Mouse (Mus musculus) MEL (cell line): ENCODE results near the gene Rgl1. TPM values are rescaled to one million over a fixed set of nuclear protein-coding genes. Genes with fewer than 3 reads are reported as not detected.

ENCODE experiments used
- DNase-seq: peaks from one replicate; pipeline ENCODE4 v3.0.0; 2011; ENCODE audit warnings: low read depth, low spot score
- H3K27ac ChIP-seq: 2 replicates; pipeline ENCODE4 v1.5.1; 2012; ENCODE audit warnings: low read depth, mild to moderate bottlenecking, control low read depth, low read length, moderate library complexity; ENCODE audit not compliant: control insufficient read depth
- H3K27me3 ChIP-seq, 2 experiments: fragments of 150-350 bp in 1 of 2; sonication (generic) in 1 of 2; 2 replicates each; pipeline ENCODE4 v1.6.1; 2012; ENCODE audit warnings: low read length in 2 of 2, mild to moderate bottlenecking in 2 of 2, improper control_type of control experiment in 1 of 2, moderate library complexity in 1 of 2; ENCODE audit not compliant: insufficient read depth in 2 of 2, control insufficient read depth in 1 of 2
- H3K36me3 ChIP-seq, 2 experiments: 2 replicates each; pipeline ENCODE4 v1.6.1; 2012 to 2014; ENCODE audit warnings: low read length in 2 of 2, improper control_type of control experiment in 1 of 2, inconsistent platforms in 1 of 2, mild to moderate bottlenecking in 1 of 2; ENCODE audit not compliant: insufficient read depth in 2 of 2, control insufficient read depth in 1 of 2
- H3K4me1 ChIP-seq, 2 experiments: fragments of 150-350 bp in 1 of 2; sonication (generic) in 1 of 2; 2 replicates each; pipeline ENCODE4 v1.6.1; 2012; ENCODE audit warnings: low read length in 2 of 2, improper control_type of control experiment in 1 of 2, mild to moderate bottlenecking in 1 of 2; ENCODE audit not compliant: insufficient read depth in 2 of 2, control insufficient read depth in 1 of 2
- H3K4me3 ChIP-seq, 2 experiments: fragments of 150-350 bp in 1 of 2; sonication (generic) in 1 of 2; 2 replicates each; pipeline ENCODE4 v1.5.1; 2012; ENCODE audit warnings: low read depth in 2 of 2, low read length in 2 of 2, mild to moderate bottlenecking in 2 of 2, moderate library complexity in 2 of 2, control low read depth in 1 of 2, improper control_type of control experiment in 1 of 2; ENCODE audit not compliant: control insufficient read depth in 1 of 2, insufficient read depth in 1 of 2
- H3K79me2 ChIP-seq: 2 replicates; pipeline ENCODE4 v1.6.1; 2012; ENCODE audit warnings: mild to moderate bottlenecking, low read length, moderate library complexity; ENCODE audit not compliant: control insufficient read depth, poor library complexity, insufficient read depth
- H3K9ac ChIP-seq: 2 replicates; pipeline ENCODE4 v1.6.1; 2012; ENCODE audit warnings: low read depth, mild to moderate bottlenecking, control low read depth, low read length, moderate library complexity; ENCODE audit not compliant: control insufficient read depth, poor library complexity, severe bottlenecking
- H3K9me3 ChIP-seq: fragments of 150-350 bp; sonication (generic); replicated peaks from 2 replicates; pipeline ENCODE4 v1.6.1; 2012; ENCODE audit warnings: mild to moderate bottlenecking, low read length, improper control_type of control experiment, moderate library complexity; ENCODE audit not compliant: insufficient read depth
- BHLHE40 ChIP-seq: IDR thresholded peaks from 2 replicates; pipeline ENCODE4 v1.6.1; 2012; ENCODE audit warnings: low read depth, mild to moderate bottlenecking, inconsistent platforms, low read length, improper control_type of control experiment, borderline replicate concordance
- CHD1 ChIP-seq: IDR thresholded peaks from 2 replicates; pipeline ENCODE4 v1.6.1; 2012; ENCODE audit warnings: low read depth, mild to moderate bottlenecking, inconsistent platforms, low read length, improper control_type of control experiment
- CHD2 ChIP-seq: IDR thresholded peaks from 2 replicates; pipeline ENCODE4 v1.6.1; 2011; ENCODE audit warnings: low read length, improper control_type of control experiment
- CTCF ChIP-seq, 3 experiments: IDR thresholded peaks in 2 of 3; conservative IDR thresholded peaks in 1 of 3; 2 replicates each; pipeline ENCODE4 v1.5.1; 2011 to 2012; ENCODE audit warnings: low read length in 3 of 3, low read depth in 2 of 3, mild to moderate bottlenecking in 2 of 3, improper control_type of control experiment in 1 of 3, inconsistent platforms in 1 of 3, mixed read lengths in 1 of 3, moderate library complexity in 1 of 3; ENCODE audit not compliant: control insufficient read depth in 1 of 3, insufficient read depth in 1 of 3, poor library complexity in 1 of 3, severe bottlenecking in 1 of 3
- E2F4 ChIP-seq: IDR thresholded peaks from 2 replicates; pipeline ENCODE4 v1.6.1; 2011; ENCODE audit warnings: low read depth, low read length, improper control_type of control experiment, borderline replicate concordance
- EP300 ChIP-seq, 2 experiments: IDR thresholded peaks; 2 replicates each; pipeline ENCODE4 v1.6.1; 2011; ENCODE audit warnings: improper control_type of control experiment in 2 of 2, low read length in 2 of 2, low read depth in 1 of 2, mild to moderate bottlenecking in 1 of 2
- ETS1 ChIP-seq: IDR thresholded peaks from 2 replicates; pipeline ENCODE4 v1.6.1; 2012; ENCODE audit warnings: low read depth, mild to moderate bottlenecking, inconsistent platforms, low read length, improper control_type of control experiment, moderate library complexity
- GABPA ChIP-seq: IDR thresholded peaks from 2 replicates; pipeline ENCODE4 v1.6.1; 2012; ENCODE audit warnings: low read depth, mild to moderate bottlenecking, inconsistent platforms, low read length, improper control_type of control experiment, moderate library complexity
- GATA1 ChIP-seq: IDR thresholded peaks from 2 replicates; pipeline ENCODE4 v1.6.1; 2011; ENCODE audit warnings: low read depth, low read length, improper control_type of control experiment
- HCFC1 ChIP-seq: IDR thresholded peaks from 2 replicates; pipeline ENCODE4 v1.6.1; 2012; ENCODE audit warnings: low read depth, mild to moderate bottlenecking, inconsistent platforms, low read length, improper control_type of control experiment, moderate library complexity
- JUND ChIP-seq: IDR thresholded peaks from 2 replicates; pipeline ENCODE4 v1.6.1; 2011; ENCODE audit warnings: low read depth, mild to moderate bottlenecking, improper control_type of control experiment, low read length
- KAT2A ChIP-seq: conservative IDR thresholded peaks from 2 replicates; pipeline ENCODE4 v1.6.1; 2012; ENCODE audit warnings: low read depth, low read length, improper control_type of control experiment, inconsistent platforms
- MAFK ChIP-seq: IDR thresholded peaks from 2 replicates; pipeline ENCODE4 v1.6.1; 2011; ENCODE audit warnings: low read depth, mild to moderate bottlenecking, low read length, improper control_type of control experiment, borderline replicate concordance
- MAX ChIP-seq: IDR thresholded peaks from 2 replicates; pipeline ENCODE4 v1.6.1; 2011; ENCODE audit warnings: low read length, improper control_type of control experiment
- MAZ ChIP-seq: IDR thresholded peaks from 2 replicates; pipeline ENCODE4 v1.6.1; 2012; ENCODE audit warnings: low read depth, mild to moderate bottlenecking, inconsistent platforms, low read length, improper control_type of control experiment
- MEF2A ChIP-seq: IDR thresholded peaks from 2 replicates; pipeline ENCODE4 v1.6.1; 2014; ENCODE audit warnings: low read depth, mild to moderate bottlenecking, inconsistent platforms, low read length, improper control_type of control experiment; ENCODE audit not compliant: poor library complexity, insufficient replicate concordance, severe bottlenecking; ENCODE audit errors: extremely low read depth
- MYB ChIP-seq: IDR thresholded peaks from 2 replicates; pipeline ENCODE4 v1.6.1; 2011; ENCODE audit warnings: mild to moderate bottlenecking, low read depth, low read length, improper control_type of control experiment
- MYC ChIP-seq: IDR thresholded peaks from 2 replicates; pipeline ENCODE4 v1.6.1; 2011; ENCODE audit warnings: low read depth, mild to moderate bottlenecking, low read length, improper control_type of control experiment, moderate library complexity
- NELFE ChIP-seq: IDR thresholded peaks from 2 replicates; pipeline ENCODE4 v1.6.1; 2011; ENCODE audit warnings: low read depth, low read length, improper control_type of control experiment
- NRF1 ChIP-seq: IDR thresholded peaks from 2 replicates; pipeline ENCODE4 v1.6.1; 2014; ENCODE audit warnings: low read depth, mild to moderate bottlenecking, inconsistent platforms, low read length, improper control_type of control experiment, moderate library complexity; ENCODE audit not compliant: poor library complexity, insufficient read depth, severe bottlenecking
- POLR2AphosphoS5 ChIP-seq: IDR thresholded peaks from 2 replicates; pipeline ENCODE4 v1.6.1; 2012; ENCODE audit warnings: low read depth, borderline replicate concordance, mild to moderate bottlenecking, inconsistent platforms, low read length, moderate library complexity, mixed read lengths
- RCOR1 ChIP-seq: IDR thresholded peaks from 2 replicates; pipeline ENCODE4 v1.6.1; 2012; ENCODE audit warnings: low read depth, mild to moderate bottlenecking, inconsistent platforms, low read length, improper control_type of control experiment
- SIN3A ChIP-seq: IDR thresholded peaks from 2 replicates; pipeline ENCODE4 v1.6.1; 2012; ENCODE audit warnings: low read length, improper control_type of control experiment, inconsistent platforms
- TCF12 ChIP-seq: IDR thresholded peaks from 2 replicates; pipeline ENCODE4 v1.6.1; 2014; ENCODE audit warnings: low read depth, mild to moderate bottlenecking, inconsistent platforms, low read length, improper control_type of control experiment, moderate library complexity
- USF1 ChIP-seq: IDR thresholded peaks from 2 replicates; pipeline ENCODE4 v1.6.1; 2014; ENCODE audit warnings: low read depth, mild to moderate bottlenecking, inconsistent platforms, low read length, improper control_type of control experiment, moderate library complexity
- ZMIZ1 ChIP-seq: IDR thresholded peaks from 2 replicates; pipeline ENCODE4 v1.6.1; 2012; ENCODE audit warnings: low read depth, mild to moderate bottlenecking, inconsistent platforms, low read length, improper control_type of control experiment, moderate library complexity
- ZNF384 ChIP-seq: IDR thresholded peaks from 2 replicates; pipeline ENCODE4 v1.6.1; 2012; ENCODE audit warnings: low read depth, mild to moderate bottlenecking, inconsistent platforms, low read length, improper control_type of control experiment
- polyA plus RNA-seq, 2 experiments: library from polyadenylated mRNA; stranded (reverse) in 1 of 2; unstranded in 1 of 2; fragments of >175 nt in 1 of 2; fragments of >200 nt in 1 of 2; gene quantifications; 2 replicates each; pipeline versions ENCODE4 v1.2.1 to v1.2.4; 2012; ENCODE audit warnings: low replicate concordance in 2 of 2, low read depth in 1 of 2; ENCODE audit not compliant: insufficient read length in 2 of 2, insufficient read depth in 1 of 2, missing spikeins in 1 of 2
- total RNA-seq: library from RNA; depleted of rRNA; stranded (reverse); fragments of 300-350 nt; gene quantifications from 2 replicates; pipeline ENCODE4 v1.2.3, GENCODE M21; 2012

The Rgl1 gene
- total and polyA plus RNA-seq, 3 experiments = 0.12 to 0.39 TPM; not detected in 1

- Histone ChIP-seq H3K36me3 (no peaks in the 10 kb centered on the region), H3K9me3 (no peaks in the 10 kb centered on the region), H3K4me3 (no peak overlapping the region), H3K9ac (no peak overlapping the region), H3K27ac (no peak overlapping the region), H3K27me3 (peaks cover 0 to 5% of the 10 kb centered on the region in 2 experiments; a peak in 3 of 4 replicates), H3K4me1 (no peaks in the 10 kb centered on the region), H3K79me2 (no peaks in the 10 kb centered on the region)
- no peak for DNase-seq
- TF ChIP-seq CTCF (IDR thresholded peaks at IDR 0.05 in 2 of 3, conservative IDR thresholded peaks at IDR 0.05 in 1 of 3; ENCODE audit: control insufficient read depth in 1 of 3, insufficient read depth in 1 of 3, low read depth in 2 of 3, low read length in 3 of 3, poor library complexity in 1 of 3, severe bottlenecking in 1 of 3) (no peak), MEF2A (no peak), MAZ (no peak), MYB (no peak), MAFK (no peak), ETS1 (no peak), MAX (no peak), BHLHE40 (no peak), NELFE (no peak), CHD2 (no peak), NRF1 (no peak), CHD1 (no peak), SIN3A (no peak), USF1 (no peak), ZMIZ1 (no peak)
Measured at GRCm38 (mm10) chr1:152536416-152537018, 229.6 kb downstream of the Rgl1 start.

GRCm38 (mm10) chr1:152534531-152534930 lies 231.6 kb downstream of the Rgl1 start:
- Histone ChIP-seq H3K27ac (no peak overlapping the region), H3K27me3 (peaks cover 2 to 5% of the 10 kb centered on the region in 2 experiments), H3K36me3 (no peaks in the 10 kb centered on the region), H3K9ac (no peak overlapping the region), H3K9me3 (no peaks in the 10 kb centered on the region), H3K4me3 (no peak overlapping the region), H3K79me2 (no peaks in the 10 kb centered on the region), H3K4me1 (no peaks in the 10 kb centered on the region)
- no peak for DNase-seq
- TF ChIP-seq GABPA (no peak), E2F4 (no peak), RCOR1 (no peak), MAFK (no peak), BHLHE40 (no peak), GATA1 (no peak), USF1 (no peak), HCFC1 (no peak), EP300 (IDR thresholded peaks at IDR 0.05; ENCODE audit: low read depth in 1 of 2, low read length in 2 of 2) (no peak), POLR2AphosphoS5 (no peak), ZMIZ1 (no peak), TCF12 (no peak), CHD1 (no peak), ZNF384 (no peak), MYB (no peak), JUND (no peak), SIN3A (no peak), MYC (no peak), KAT2A (no peak)
